Mouse (Mus musculus): ENCODE results near the gene 1700019D03Rik.

DNA sequence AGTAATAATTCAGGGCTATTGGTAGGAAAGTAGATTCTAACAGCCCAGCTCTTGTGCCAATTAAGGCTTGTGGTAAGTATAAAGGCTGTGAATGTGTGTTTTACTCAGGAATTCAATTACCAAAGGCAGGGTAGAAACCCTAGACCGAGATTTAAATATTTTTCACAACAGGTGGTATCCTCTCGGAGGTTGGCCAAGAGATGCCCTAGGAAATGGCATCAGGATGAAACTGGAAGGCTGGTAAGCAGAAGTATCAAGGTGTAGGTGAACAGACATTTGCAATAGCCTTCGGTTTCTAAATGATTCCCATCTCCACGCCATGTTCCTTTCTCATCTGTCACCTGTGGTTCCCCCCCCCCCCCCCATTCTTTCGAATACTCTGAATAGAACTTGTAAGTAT is 4.4 kb downstream of the 1700019D03Rik start:
- TF ChIP-seq CTCF (IDR thresholded peaks at IDR 0.05; ENCODE audit: low read depth, low read length) (no peak), GATA1 (IDR thresholded peaks at IDR 0.05; ENCODE audit: borderline replicate concordance, low read length) (no peak), POLR2AphosphoS5 (IDR thresholded peaks at IDR 0.05; ENCODE audit: insufficient replicate concordance, low read depth, low read length) (no peak), TAL1 (conservative IDR thresholded peaks at IDR 0.05; ENCODE audit: low read depth, low read length) (no peak), GATA2 (IDR thresholded peaks at IDR 0.05; ENCODE audit: borderline replicate concordance, low read depth, low read length) (no peak)

Measured in G1E (cell line).